Mouse (Mus musculus): ENCODE results near the gene Aagab. TPM values are rescaled to one million over a fixed set of nuclear protein-coding genes. Genes with fewer than 3 reads are reported as not detected.

The Aagab gene
- total and polyA plus RNA-seq, 3 experiments: 16.1 to 27.4 TPM; not detected in 1

GRCm38 (mm10) chr9:63673494-63673805, 71.0 kb downstream of the Aagab start:
- DNase-seq (ENCODE audit: low read depth, low spot score): no peak
- Histone ChIP-seq H3K36me3 (ENCODE audit: control insufficient read depth in 1 of 2, insufficient read depth in 2 of 2, low read length in 2 of 2) (peaks cover 0 to 14% of the 10 kb centered on the region in 2 experiments; a peak in 2 of 4 replicates), H3K9me3 (replicated peaks; ENCODE audit: insufficient read depth, low read length) (no peaks in the 10 kb centered on the region), H3K79me2 (ENCODE audit: control insufficient read depth, insufficient read depth, low read length, poor library complexity) (no peaks in the 10 kb centered on the region), H3K4me1 (ENCODE audit: control insufficient read depth in 1 of 2, insufficient read depth in 2 of 2, low read length in 2 of 2) (peaks cover 7 to 35% of the 10 kb centered on the region in 2 experiments), H3K4me3 (ENCODE audit: control insufficient read depth in 1 of 2, insufficient read depth in 1 of 2, low read depth in 2 of 2, low read length in 2 of 2) (no peak overlapping the region), H3K9ac (ENCODE audit: control insufficient read depth, low read depth, low read length, poor library complexity, severe bottlenecking) (no peak overlapping the region), H3K27me3 (ENCODE audit: control insufficient read depth in 1 of 2, insufficient read depth in 2 of 2, low read length in 2 of 2) (no peaks in the 10 kb centered on the region), H3K27ac (ENCODE audit: control insufficient read depth, low read depth, low read length) (no peak overlapping the region)
- TF ChIP-seq TAL1 (IDR thresholded peaks at IDR 0.05; ENCODE audit: low read length) (no peak), TCF12 (IDR thresholded peaks at IDR 0.05; ENCODE audit: low read depth, low read length) (no peak), SMC3 (IDR thresholded peaks at IDR 0.05; ENCODE audit: low read depth, low read length) (no peak), SIN3A (IDR thresholded peaks at IDR 0.05; ENCODE audit: low read length) (no peak), CHD2 (IDR thresholded peaks at IDR 0.05; ENCODE audit: low read length) (no peak), MAX (IDR thresholded peaks at IDR 0.05; ENCODE audit: low read length) (no peak), JUND (IDR thresholded peaks at IDR 0.05; ENCODE audit: low read depth, low read length) (no peak), ZKSCAN1 (IDR thresholded peaks at IDR 0.05; ENCODE audit: low read depth, low read length) (no peak), RCOR1 (IDR thresholded peaks at IDR 0.05; ENCODE audit: low read depth, low read length) (no peak), USF1 (IDR thresholded peaks at IDR 0.05; ENCODE audit: low read depth, low read length) (no peak), EP300 (IDR thresholded peaks at IDR 0.05; ENCODE audit: low read depth in 1 of 2, low read length in 2 of 2) (no peak)

GRCm38 (mm10) chr9:63674613-63675012, 72.2 kb downstream of the Aagab start:
- peaks cover 7 to 41% of the 10 kb centered on the region in 2 experiments for H3K4me1 ChIP-seq (ENCODE audit: control insufficient read depth in 1 of 2, insufficient read depth in 2 of 2, low read length in 2 of 2)

DNA sequence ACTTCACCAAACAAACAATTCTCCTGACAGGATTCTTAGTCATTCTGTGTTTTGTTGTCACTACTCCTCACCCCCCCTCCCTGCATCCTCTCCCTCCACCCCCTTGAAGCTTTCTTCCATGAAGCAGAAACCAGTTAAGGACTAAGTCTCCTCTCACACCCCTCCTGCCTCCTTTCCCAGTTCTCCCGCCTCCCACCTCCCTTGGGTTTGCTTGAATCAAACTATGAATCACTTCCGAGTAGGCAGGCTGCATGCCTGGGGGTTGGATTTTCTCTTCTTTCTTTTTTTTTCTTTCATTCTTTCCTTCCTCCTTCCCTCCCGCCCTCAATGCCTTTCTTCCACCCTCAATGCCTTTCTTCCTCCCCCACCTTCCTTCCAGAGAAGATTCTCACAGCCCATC, 75.2 kb downstream of the Aagab start:
- peaks cover 7 to 57% of the 10 kb centered on the region in 2 experiments for H3K4me1 ChIP-seq (ENCODE audit: control insufficient read depth in 1 of 2, insufficient read depth in 2 of 2, low read length in 2 of 2)
- no peaks in the 10 kb centered on the region for H3K9me3 ChIP-seq (replicated peaks; ENCODE audit: insufficient read depth, low read length)
- TF ChIP-seq RAD21 (IDR thresholded peaks at IDR 0.05; ENCODE audit: low read depth, low read length): no peak
- TF ChIP-seq CHD1 (IDR thresholded peaks at IDR 0.05; ENCODE audit: low read depth, low read length): no peak
- TF ChIP-seq ZKSCAN1 (IDR thresholded peaks at IDR 0.05; ENCODE audit: low read depth, low read length): no peak
- no peak for TF ChIP-seq E2F4 (IDR thresholded peaks at IDR 0.05; ENCODE audit: borderline replicate concordance, low read depth, low read length)
- TF ChIP-seq TBP (IDR thresholded peaks at IDR 0.05; ENCODE audit: low read depth, low read length): no peak
- TF ChIP-seq GATA1 (IDR thresholded peaks at IDR 0.05; ENCODE audit: low read depth, low read length): no peak
- no peak for TF ChIP-seq RCOR1 (IDR thresholded peaks at IDR 0.05; ENCODE audit: low read depth, low read length)
- TF ChIP-seq KAT2A (conservative IDR thresholded peaks at IDR 0.05; ENCODE audit: low read depth, low read length): no peak
- no peak for TF ChIP-seq POLR2AphosphoS5 (IDR thresholded peaks at IDR 0.05; ENCODE audit: borderline replicate concordance, low read depth, low read length)
- no peak for TF ChIP-seq USF2 (IDR thresholded peaks at IDR 0.05; ENCODE audit: borderline replicate concordance in 1 of 2, insufficient read depth in 1 of 2, low read depth in 1 of 2, low read length in 2 of 2)
- TF ChIP-seq ELF1 (IDR thresholded peaks at IDR 0.05; ENCODE audit: low read depth, low read length): no peak
- H3K9ac ChIP-seq (ENCODE audit: control insufficient read depth, low read depth, low read length, poor library complexity, severe bottlenecking): no peak overlapping the region
- peaks cover 0 to 26% of the 10 kb centered on the region in 2 experiments; a peak in 2 of 4 replicates for H3K36me3 ChIP-seq (ENCODE audit: control insufficient read depth in 1 of 2, insufficient read depth in 2 of 2, low read length in 2 of 2)
- H3K27me3 ChIP-seq (ENCODE audit: control insufficient read depth in 1 of 2, insufficient read depth in 2 of 2, low read length in 2 of 2): no peaks in the 10 kb centered on the region
- no peaks in the 10 kb centered on the region for H3K79me2 ChIP-seq (ENCODE audit: control insufficient read depth, insufficient read depth, low read length, poor library complexity)
- peak; percentile 30 for DNase-seq (ENCODE audit: low read depth, low spot score)
- peak overlapping the region; percentile 78 for H3K27ac ChIP-seq (ENCODE audit: control insufficient read depth, low read depth, low read length)
- no peak overlapping the region; a peak in 1 of 4 replicates for H3K4me3 ChIP-seq (ENCODE audit: control insufficient read depth in 1 of 2, insufficient read depth in 1 of 2, low read depth in 2 of 2, low read length in 2 of 2)

More at GRCm38 (mm10) chr9:63674613-63675012, 72.2 kb downstream of the Aagab start:
- H3K36me3 ChIP-seq (ENCODE audit: control insufficient read depth in 1 of 2, insufficient read depth in 2 of 2, low read length in 2 of 2): peaks cover 0 to 15% of the 10 kb centered on the region in 2 experiments; a peak in 2 of 4 replicates
- H3K9me3 ChIP-seq (replicated peaks; ENCODE audit: insufficient read depth, low read length): no peaks in the 10 kb centered on the region
- H3K9ac ChIP-seq (ENCODE audit: control insufficient read depth, low read depth, low read length, poor library complexity, severe bottlenecking): no peak overlapping the region
- no peak overlapping the region for H3K4me3 ChIP-seq (ENCODE audit: control insufficient read depth in 1 of 2, insufficient read depth in 1 of 2, low read depth in 2 of 2, low read length in 2 of 2)
- peak; percentile 74 for DNase-seq (ENCODE audit: low read depth, low spot score)
- H3K79me2 ChIP-seq (ENCODE audit: control insufficient read depth, insufficient read depth, low read length, poor library complexity): no peaks in the 10 kb centered on the region
- no peaks in the 10 kb centered on the region for H3K27me3 ChIP-seq (ENCODE audit: control insufficient read depth in 1 of 2, insufficient read depth in 2 of 2, low read length in 2 of 2)
- H3K27ac ChIP-seq (ENCODE audit: control insufficient read depth, low read depth, low read length): no peak overlapping the region
- TF ChIP-seq E2F4 (IDR thresholded peaks at IDR 0.05; ENCODE audit: borderline replicate concordance, low read depth, low read length): no peak
- peak; percentile 28; the same call in 1 of the 2 replicates for TF ChIP-seq MAX (IDR thresholded peaks at IDR 0.05; ENCODE audit: low read length)
- peak; percentile 28; the same call in 1 of the 2 replicates for TF ChIP-seq GATA1 (IDR thresholded peaks at IDR 0.05; ENCODE audit: low read depth, low read length)
- peak; percentile 25; the same call in 1 of the 2 replicates for TF ChIP-seq ETS1 (IDR thresholded peaks at IDR 0.05; ENCODE audit: low read depth, low read length)
- 0 out of 4 replicates have a peak, but pooled peaks of 1 of the 2 experiments have one; percentile 35 for TF ChIP-seq EP300 (IDR thresholded peaks at IDR 0.05; ENCODE audit: low read depth in 1 of 2, low read length in 2 of 2)
- peak; percentile 37; the same call in 1 of the 2 replicates for TF ChIP-seq JUND (IDR thresholded peaks at IDR 0.05; ENCODE audit: low read depth, low read length)
- no peak for TF ChIP-seq SIN3A (IDR thresholded peaks at IDR 0.05; ENCODE audit: low read length)
